Comparison of ENCODE assay signal across 10 mouse cellular contexts in genomic region chr5:24825365-24826055, GRCm38 (mm10). TPM values are rescaled to one million over a fixed set of nuclear protein-coding genes. Genes with fewer than 3 reads are reported as not detected.
DNase-seq lines count a peak whose midpoint lies in the region; ATAC-seq lines count a peak whose summit lies in the region.
"Had no signal": no experiment of that assay in that cellular context is flagged by ENCODE, and none has a peak within 500 bp of the region (broad histone marks: within the 10 kb centered on the region; RNA-seq: fewer than 3 reads in every experiment).

No protein-coding gene starts in this region.

- no peaks in the 10 kb centered on the region for H3K9me3 ChIP-seq in heart, embryonic 13.5 days
- no peaks in the 10 kb centered on the region for H3K9me3 ChIP-seq in heart, embryonic 15.5 days (replicated peaks)
- H3K9me3 ChIP-seq: embryonic facial prominence, embryonic 15.5 days had no signal

- peak overlapping the region; percentile 64 for H3K27ac ChIP-seq in heart, embryonic 13.5 days (replicated peaks)
- peak overlapping the region; percentile 47 for H3K27ac ChIP-seq in heart, embryonic 15.5 days
- H3K27ac ChIP-seq: embryonic facial prominence, embryonic 15.5 days; heart, adult 2 months had no signal

- 50% methylated on average over 4 of the region's 4 CpGs for WGBS in heart, embryonic 13.5 days
- 39% methylated on average over 4 of the region's 4 CpGs for WGBS in heart, embryonic 15.5 days

- ATAC-seq in heart, embryonic 13.5 days (ENCODE audit: extremely low read depth, insufficient number of reproducible peaks, low FRiP score, low TSS enrichment) = no peak
- no peak; the same call in 1 of the 2 replicates for ATAC-seq in heart, embryonic 15.5 days (replicated peaks; ENCODE audit: insufficient number of reproducible peaks, insufficient read depth, low FRiP score, low read depth)

- no peak overlapping the region for H3K4me3 ChIP-seq in heart, embryonic 13.5 days
- no peak overlapping the region for H3K4me3 ChIP-seq in heart, embryonic 15.5 days
- H3K4me3 ChIP-seq: embryonic facial prominence, embryonic 15.5 days; heart, adult 2 months had no signal

- H3K4me2 ChIP-seq in heart, embryonic 13.5 days = peak overlapping the region; percentile 42
- H3K4me2 ChIP-seq in heart, embryonic 15.5 days = peak overlapping the region; percentile 21; the same call in 1 of the 2 replicates
- H3K4me2 ChIP-seq: embryonic facial prominence, embryonic 15.5 days had no signal

- intact Hi-C loops in left cerebral cortex, postnatal 36 days (cut with DNase I) = no loop called here

- H3K9ac ChIP-seq in heart, embryonic 13.5 days = peak overlapping the region; percentile 21; the same call in 1 of the 2 replicates
- H3K9ac ChIP-seq in heart, embryonic 15.5 days = no peak overlapping the region
- H3K9ac ChIP-seq: embryonic facial prominence, embryonic 15.5 days had no signal

- H3K27me3 ChIP-seq in heart, embryonic 13.5 days (replicated peaks) = no peaks in the 10 kb centered on the region
- no peaks in the 10 kb centered on the region for H3K27me3 ChIP-seq in heart, embryonic 15.5 days
- H3K27me3 ChIP-seq: embryonic facial prominence, embryonic 15.5 days had no signal

- H3K4me1 ChIP-seq in heart, embryonic 13.5 days = peaks cover 78% of the 10 kb centered on the region
- H3K4me1 ChIP-seq in heart, embryonic 15.5 days (replicated peaks) = peaks cover 65% of the 10 kb centered on the region

- no peaks in the 10 kb centered on the region for H3K36me3 ChIP-seq in heart, embryonic 13.5 days
- no peaks in the 10 kb centered on the region for H3K36me3 ChIP-seq in heart, embryonic 15.5 days
- H3K36me3 ChIP-seq: embryonic facial prominence, embryonic 15.5 days had no signal

- DNase-seq in heart, adult 9 months (ENCODE audit: low spot score in 2 of 2) = no peak
- DNase-seq in Muller cell, postnatal 12 days (ENCODE audit: inconsistent ontology term) = peak; percentile 74
- DNase-seq in kidney, postnatal 36 days = peak; percentile 38 to 63
- no peak for DNase-seq in right cerebral cortex, postnatal 10 days (ENCODE audit: low spot score in 2 of 2)
- DNase-seq in thymus, adult 18-20 months = no peak
- DNase-seq in left cerebral cortex, postnatal 36 days (ENCODE audit: low spot score in 2 of 2) = no peak

RNA-seq across cellular contexts. Expression of gene Rheb, which starts 16.9 kb away (rescaled TPM):
- 235 and 261 TPM in 2 replicates for polyA plus RNA-seq in heart, embryonic 13.5 days (2015; fragmentation: Nextera tagmentation; extraction: Ambion mirVana)
- 211 and 262 TPM in 2 replicates for polyA plus RNA-seq in heart, embryonic 15.5 days (2015; fragmentation: Nextera tagmentation; extraction: Ambion mirVana)
- 100 to 1,000 TPM; 119 to 120 TPM for total RNA-seq in left cerebral cortex, postnatal 36 days (2021)

Comparison
In these comparisons a context has a peak if more than half of its experiments do, and no peak if none do; other contexts are left out.
1. DNase-seq: peak in Muller cell, postnatal 12 days (single experiment) and kidney, postnatal 36 days (2 of 2); none in heart, adult 9 months (0 of 2), right cerebral cortex, postnatal 10 days (0 of 2), thymus, adult 18-20 months (0 of 2) and left cerebral cortex, postnatal 36 days (0 of 2).